Mouse (Mus musculus): Measurements from ENCODE around the gene Safb2.

DNA sequence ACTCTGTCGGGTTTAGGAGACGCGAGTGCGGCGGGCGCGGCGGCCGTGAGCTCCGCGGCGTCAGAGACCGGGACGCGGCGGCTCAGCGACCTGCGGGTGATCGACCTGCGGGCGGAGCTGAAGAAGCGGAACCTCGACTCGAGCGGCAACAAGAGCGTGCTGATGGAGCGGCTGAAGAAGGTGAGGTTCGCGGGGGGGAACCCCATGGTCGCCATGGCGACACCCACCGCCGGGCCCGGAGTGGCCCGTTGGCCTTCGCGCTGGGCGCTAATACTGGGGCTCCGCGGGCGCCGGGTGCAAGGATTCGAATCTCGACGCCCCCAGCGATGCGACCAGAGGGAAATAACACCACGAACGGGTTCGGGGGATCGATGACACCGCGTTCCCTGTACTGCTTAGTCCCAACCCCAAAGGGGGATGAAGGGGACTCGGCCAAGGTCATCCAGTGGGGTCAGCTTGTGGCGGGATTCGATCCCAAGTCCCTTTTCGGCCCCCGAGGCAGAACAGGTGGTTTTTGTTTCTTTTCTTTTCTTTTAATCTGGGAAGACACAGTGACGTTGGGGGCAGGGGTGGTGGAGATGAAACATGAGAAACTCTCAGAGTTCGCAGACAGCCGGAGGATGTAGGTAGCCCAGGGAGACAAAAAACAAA, 911 bp upstream of the Safb2 start:
- no peak for TF ChIP-seq POLR2A (IDR thresholded peaks at IDR 0.05; ENCODE audit: low read depth, low read length)
- no peak for TF ChIP-seq CTCF (IDR thresholded peaks at IDR 0.05; ENCODE audit: borderline replicate concordance, insufficient read depth, low read length)
